Mouse (Mus musculus): ENCODE data around the gene Ptp4a2.
A peak's percentile ranks its signal among the peaks of the same experiment; 100 is the strongest.
"Not testable (repeated sequence)": the region's sequence is repeated elsewhere in the genome, so short reads cannot be mapped to it uniquely, and the experiment has no call there.

Gene Ptp4a2

DNA sequence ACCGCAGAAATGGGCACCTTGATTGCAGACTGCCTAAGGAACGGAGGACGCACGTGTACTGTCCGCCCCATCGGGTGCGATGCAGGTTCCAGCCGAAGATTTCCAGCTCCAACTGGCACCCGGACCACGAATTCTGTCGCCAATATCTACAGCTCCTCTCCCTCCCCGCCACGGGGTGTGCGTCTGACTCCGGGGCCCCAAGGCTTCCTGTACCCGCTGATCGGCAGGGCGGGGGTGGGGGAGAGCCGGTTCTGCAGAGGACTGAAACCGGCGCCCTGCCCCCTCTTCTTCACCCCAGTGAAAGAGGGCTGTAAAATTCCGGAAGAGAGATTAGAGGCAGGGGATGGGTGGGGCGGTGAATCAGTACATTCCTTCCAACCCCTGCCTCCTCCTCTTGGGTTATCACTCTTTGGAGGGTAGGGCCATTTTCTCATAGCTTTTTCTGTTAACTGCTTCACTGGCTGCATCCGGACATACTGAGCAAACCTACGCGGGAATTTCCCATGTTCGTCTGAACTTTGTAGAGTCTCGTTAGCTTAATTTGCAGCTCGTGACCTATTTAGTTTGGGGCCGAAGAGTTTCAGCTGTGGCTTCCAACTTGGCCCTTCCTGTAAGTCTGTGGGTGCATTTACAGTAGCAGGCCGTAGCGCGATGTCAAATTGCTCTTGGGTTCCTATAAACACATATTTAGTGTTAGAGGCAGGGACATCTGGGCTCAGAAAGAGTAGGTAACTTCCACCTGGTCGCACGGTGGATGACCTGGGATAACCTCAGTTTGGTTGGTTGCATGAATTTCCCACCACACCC lies at the start of gene Ptp4a2:
TSS of gene Ptp4a2 (plus strand) at position 422 of the 807 bp plus-strand sequence.
- peak; percentile 95 for DNase-seq (ENCODE audit: low read depth, low spot score)

DNA sequence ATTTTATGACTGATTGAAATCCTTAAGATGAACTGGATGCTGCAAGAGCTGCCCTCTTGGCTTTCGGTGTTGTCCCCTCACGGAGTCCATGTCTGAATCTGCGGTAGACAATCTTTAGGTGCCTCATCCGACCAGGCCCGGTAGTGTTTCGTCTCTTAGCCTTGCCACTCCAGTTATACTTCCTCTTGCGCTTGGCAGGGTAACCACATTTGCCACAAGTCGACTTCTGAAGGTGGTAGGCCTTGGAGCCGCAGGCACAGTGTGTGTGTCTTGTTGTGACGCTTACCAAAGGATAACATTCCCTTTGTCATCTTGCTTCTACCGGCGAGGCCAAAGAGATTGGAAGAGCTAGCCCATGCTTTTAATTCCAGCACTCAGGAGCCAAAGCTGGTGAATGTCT lies 49.4 kb upstream of the Ptp4a2 start:
- peak; percentile 84 for DNase-seq (ENCODE audit: low read depth, low spot score)

DNA sequence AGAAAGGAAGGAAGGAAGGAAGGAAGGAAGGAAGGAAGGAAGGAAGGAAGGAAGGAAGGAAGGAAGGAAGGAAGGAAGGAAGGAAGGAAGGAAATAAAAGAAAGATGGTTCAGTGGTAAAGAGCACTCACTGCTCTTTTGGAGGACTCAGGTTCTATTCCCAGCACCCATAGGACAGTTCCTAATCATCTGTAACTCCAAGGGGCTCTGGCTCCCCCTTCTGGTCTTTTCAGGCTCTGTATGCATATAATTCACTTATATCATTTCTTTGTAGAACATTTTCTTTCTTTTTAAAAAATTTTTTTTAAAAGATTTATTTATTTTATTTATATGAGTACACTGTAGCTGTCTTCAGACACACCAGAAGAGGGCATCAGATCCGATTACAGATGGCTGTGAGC lies 48.5 kb upstream of the Ptp4a2 start:
- peak; percentile 55 for DNase-seq (ENCODE audit: low read depth, low spot score)

DNA sequence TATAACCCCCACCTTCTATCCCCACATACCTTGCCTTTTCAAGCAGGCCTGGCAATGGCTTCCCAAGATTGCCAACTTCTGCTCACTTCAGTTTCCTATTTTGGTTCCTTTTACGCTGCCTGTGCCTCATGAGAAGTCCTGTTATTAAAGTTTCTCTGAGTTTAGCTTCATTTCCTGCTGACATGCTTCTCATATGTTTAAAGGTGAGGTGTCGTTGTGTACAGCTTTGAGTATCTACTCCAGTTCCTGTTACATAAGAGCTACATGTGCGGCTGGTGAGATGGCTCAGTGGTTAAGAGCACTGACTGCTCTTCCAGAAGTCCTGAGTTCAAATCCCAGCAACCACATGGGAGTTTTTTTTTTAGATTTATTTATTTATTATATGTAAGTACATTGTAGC lies 45.7 kb upstream of the Ptp4a2 start:
- DNase-seq (ENCODE audit: low read depth, low spot score) = peak; percentile 62

DNA sequence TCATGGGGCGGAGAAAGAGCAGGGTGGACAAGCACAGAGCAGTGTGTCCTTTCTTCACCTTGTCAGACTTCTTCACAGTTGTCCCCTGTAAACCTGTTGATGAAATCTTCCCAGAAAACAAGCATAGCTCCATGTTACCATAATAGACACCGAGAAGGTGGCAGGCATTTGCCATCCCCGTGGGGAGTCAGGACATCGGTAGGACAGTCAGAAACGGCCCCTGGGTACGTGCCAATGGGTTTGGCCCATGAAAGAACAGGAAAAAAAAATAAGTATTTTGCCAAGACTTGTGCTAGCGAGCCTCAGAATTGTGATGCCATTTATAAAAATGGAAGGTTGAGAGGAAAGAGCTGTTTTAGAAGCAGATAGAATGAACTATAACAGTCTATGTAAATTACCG lies 43.2 kb upstream of the Ptp4a2 start:
- DNase-seq (ENCODE audit: low read depth, low spot score) = no peak

DNA sequence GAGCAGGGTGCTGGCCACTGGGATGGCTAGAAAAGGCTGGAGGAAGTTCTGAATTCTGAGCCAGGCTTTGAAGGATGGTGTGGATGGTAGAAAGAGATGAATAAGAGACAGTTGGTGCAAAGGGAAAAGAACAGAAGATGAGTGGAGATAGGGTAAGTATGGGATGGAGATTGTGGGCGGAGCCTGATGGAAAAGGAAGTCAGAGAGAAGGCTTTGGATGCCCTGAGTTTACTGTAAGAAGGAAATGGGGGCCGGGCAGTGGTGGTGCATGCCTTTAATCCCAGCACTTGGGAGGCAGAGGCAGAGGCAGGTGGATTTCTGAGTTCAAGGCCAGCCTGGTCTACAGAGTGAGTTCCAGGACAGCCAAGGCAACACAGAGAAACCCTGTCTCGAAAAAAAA lies 42.3 kb upstream of the Ptp4a2 start:
- not testable (repeated sequence) for DNase-seq (ENCODE audit: low read depth, low spot score)

DNA sequence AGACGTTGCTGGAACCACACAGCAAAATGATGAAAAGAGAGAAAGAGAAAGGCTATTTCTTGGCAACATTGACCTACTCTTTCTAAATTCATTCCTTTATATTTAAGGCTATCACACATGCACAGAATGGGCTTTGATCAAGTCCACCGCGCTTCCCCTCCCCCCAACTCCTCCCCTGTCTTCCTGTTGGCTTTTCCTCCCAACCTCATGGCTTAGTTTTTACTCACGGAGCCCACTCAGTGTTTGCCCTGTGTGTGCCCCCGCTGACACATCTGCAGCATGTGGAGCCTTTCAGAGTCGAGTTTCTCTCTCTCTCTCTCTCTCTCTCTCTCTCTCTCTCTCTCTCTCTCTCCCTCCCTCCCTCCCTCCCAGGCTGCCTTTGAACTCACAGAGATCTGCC lies 40.4 kb upstream of the Ptp4a2 start:
- no peak for DNase-seq (ENCODE audit: low read depth, low spot score)

DNA sequence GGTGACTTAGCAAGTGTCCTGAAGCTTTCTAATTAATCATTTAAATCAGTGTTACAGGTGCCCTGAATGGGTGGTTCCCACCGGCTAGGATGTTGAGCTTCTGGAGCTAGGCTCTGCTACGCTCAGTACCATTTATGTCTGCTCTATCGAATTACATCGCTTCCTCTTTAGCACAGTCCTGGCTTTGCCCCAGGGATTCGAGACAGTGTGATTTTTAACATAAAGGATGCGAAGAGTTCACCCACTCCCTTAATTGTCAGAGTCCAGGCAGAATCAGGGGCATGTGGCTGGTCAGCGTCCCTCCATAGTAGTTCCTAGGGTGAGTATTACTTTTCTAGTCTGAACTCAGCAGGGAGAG lies 39.7 kb upstream of the Ptp4a2 start:
- DNase-seq (ENCODE audit: low read depth, low spot score) = no peak

DNA sequence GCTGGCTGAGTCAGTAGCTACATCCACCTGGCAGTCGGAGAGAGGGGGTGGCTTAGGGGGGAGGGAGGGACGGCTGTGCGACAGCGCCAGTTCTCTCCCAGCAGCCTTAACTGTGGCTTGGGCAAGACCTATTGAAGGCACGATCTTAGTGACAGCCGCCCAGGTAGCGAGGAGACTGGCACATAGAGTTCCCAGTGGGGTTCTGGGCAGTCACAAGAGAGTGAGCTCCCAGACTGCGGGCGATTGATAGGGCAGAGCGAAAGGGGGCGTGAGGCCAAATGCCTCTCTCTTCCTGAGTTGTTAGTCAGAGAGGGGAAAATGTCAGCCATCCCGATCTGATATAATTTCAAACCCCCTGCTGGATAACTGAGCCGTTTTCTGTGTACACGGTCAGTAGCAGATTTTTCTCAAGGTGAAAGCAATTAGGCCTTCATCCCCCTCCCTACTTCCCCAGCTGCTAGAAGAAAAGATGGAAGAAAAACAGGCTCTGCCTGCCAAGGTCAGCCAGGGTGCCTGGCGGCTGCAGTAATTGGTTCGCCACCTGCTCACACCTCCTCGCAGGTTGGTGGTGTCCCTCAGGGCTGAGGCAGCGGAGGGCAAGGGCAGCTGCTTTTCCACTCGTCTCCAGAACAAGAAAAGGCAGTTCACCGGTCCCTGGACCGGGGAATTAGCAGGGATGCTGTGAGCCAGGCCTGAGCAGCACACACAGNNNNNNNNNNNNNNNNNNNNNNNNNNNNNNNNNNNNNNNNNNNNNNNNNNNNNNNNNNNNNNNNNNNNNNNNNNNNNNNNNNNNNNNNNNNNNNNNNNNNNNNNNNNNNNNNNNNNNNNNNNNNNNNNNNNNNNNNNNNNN lies 39.1 kb upstream of the Ptp4a2 start:
- peak; percentile 62 for DNase-seq (ENCODE audit: low read depth, low spot score)

DNA sequence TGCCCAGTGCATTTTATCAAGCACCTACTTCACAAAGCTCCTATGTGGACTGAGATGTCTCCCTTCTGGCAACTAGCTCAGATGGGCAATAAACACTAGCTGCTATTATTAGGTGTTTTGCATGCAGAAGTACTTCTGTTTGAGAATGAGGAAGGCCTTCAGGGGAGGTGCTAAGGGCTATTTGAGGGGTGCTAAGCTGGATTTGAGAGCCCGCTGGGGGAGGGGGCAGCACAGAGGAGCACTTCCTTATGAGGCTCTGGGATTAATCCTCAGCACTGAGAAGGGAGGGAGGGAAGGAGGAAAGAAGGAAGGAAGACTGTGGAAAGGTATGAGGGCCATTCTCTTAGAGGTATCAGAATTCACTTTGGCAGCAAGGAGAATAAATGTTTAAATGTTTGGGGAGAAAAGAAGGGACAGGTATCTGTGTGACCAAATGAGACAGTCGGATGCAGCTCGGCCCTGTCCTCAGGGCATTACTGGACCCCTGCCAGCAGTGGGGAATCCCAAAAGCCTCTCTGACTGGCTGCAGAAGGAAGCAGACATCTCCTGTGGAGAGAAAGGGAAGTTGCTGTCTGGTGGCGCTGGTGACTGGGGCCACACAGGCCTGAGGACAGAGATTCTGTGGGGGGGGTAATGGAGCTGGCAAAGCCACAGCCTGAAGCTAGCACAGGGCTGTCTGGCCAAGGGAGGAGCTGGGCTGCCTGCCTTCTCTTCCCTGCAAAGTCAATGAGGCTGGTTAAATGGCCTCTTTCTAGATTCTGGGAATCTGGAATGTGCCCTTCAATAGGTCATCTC lies 28.9 kb upstream of the Ptp4a2 start:
- no peak for DNase-seq (ENCODE audit: low read depth, low spot score)

DNA sequence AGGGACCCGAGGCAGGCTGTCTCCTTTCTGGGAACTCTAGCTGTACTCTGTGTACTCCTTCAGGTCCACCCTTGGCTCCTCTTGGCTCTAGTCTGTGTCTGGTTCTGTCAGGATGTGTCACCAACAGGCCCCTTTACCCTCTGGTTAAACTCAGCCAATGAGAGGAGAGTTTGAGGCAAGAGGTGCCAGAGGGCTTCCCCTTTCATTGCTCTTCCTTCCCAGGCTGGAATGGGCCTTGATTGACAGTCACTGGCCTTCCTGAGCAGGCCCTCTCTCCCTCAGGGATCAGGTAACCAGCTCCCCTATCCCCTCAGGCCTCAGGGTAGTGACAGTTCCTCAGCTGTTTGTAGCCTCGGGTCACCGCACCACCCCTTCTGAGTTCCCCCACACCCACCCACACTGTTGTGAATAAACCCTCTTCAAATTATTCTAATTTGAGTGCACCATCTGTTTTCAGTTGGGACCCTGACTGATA lies 28.1 kb upstream of the Ptp4a2 start:
- DNase-seq (ENCODE audit: low read depth, low spot score) = no peak

DNA sequence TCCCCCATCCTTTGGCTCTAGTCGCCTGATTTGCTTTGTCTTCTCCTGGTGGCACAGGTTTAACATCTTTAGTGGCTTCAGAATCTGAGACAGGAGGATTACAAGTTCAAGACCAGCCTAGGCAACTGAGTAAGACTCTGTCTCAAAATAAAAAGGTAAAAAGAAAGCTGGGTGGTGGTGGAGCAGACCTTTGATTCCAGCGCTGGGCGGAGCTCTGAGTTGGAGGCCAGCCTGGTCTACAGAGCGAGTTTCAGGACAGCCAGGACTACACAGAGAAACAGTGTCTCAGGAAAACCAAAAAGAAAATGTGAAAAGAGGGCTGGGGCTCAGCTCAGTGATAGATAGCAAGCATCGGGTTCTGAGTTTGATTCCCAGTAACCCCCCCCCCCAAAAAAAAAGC lies 27.5 kb upstream of the Ptp4a2 start:
- no peak for DNase-seq (ENCODE audit: low read depth, low spot score)

DNA sequence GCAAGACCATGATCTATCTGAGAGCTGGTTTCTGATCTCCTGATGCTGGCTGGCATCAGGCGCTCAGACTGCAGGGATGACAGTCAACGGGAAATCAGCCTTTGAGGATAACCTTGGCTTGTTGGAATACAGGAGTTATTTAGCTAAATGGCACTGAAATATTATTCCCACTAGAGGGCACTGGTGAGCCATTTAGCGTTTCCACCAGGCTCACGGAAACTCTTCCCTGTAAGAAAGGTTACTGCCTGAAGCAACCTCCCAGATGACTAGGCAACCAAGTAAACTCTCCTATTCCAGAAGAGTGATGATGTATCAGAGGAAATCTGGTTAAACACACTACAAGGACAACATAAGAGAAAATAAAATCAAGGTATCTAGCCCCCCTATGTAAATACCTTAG lies 25.8 kb upstream of the Ptp4a2 start:
- peak; percentile 92 for DNase-seq (ENCODE audit: low read depth, low spot score)

DNA sequence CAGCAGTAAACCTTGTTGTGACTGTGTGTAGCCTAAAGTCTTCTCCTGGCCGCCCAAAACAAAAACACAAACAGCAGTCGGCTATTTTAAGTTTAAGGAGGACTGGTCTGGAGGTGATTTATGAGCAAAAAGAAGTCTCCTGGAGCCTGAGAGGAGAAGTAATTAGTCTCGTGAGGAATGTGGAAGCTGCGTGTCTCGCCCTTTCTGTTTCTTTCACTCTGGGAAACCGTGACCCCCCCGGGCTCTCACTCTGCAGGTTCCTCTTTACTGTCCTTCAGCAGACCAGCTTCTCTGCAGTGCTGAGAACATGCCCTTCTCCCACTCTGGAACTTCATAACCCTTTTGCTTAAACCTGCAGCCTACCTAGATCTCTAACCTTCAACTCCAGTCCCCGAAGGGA lies 22.3 kb upstream of the Ptp4a2 start:
- DNase-seq (ENCODE audit: low read depth, low spot score) = no peak

DNA sequence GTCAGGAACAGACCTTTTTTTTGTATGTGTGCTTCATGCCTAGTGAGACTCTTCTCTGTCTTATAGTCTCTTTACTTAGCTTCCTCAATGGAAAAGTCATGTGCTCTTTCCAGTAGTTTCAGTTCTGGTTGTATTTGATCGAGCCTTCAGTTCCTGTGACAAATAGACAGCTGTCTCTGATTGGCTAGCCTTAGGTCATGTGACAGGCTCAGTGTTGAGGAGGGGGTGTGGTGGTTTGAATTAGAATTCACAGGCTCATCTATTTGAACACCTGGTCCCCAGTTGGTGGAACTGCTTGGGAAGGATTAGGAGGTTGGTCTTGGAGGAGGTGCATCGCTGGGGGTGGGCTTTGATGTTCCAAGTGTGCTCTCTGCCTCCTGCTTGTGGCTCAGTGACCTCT lies 21.4 kb upstream of the Ptp4a2 start:
- DNase-seq (ENCODE audit: low read depth, low spot score) = no peak

DNA sequence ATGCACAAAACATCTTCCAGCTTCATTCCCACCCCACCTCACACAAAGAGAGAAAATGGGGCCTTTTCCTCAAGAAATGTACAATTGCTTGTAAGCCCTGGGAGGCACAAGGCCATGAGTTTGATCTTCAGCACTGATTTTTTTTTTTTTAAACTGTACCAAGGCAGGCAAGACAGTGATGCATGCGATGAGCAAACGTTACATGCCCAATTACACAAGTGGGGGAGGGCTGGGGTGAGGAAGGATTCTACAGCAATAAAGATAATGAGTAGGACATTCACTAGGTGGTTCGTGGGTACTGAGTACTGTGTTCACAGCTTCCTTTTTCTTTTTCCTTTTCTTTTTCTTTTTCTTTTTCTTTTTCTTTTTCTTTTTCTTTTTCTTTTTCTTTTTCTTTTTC lies 20.5 kb upstream of the Ptp4a2 start:
- DNase-seq (ENCODE audit: low read depth, low spot score) = no peak

DNA sequence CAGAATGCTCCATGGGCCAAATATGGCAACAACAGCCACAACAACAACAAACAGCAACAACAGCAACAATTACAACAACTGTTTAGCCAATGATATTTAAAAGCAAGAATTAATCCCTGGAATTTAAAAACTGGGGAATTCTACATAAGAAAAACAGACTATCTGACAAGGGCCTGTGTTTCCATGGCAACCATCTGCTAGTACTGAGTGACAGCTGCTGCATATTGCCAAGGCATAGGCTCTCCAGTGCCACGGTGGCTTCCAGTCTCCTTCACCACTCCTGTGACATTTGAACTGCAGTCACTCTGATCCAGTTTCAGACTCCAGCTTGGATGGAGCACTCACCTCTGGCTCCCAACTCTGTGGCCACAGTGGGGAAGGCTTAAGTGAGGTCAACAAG lies 19.6 kb upstream of the Ptp4a2 start:
- DNase-seq (ENCODE audit: low read depth, low spot score) = peak; percentile 38

DNA sequence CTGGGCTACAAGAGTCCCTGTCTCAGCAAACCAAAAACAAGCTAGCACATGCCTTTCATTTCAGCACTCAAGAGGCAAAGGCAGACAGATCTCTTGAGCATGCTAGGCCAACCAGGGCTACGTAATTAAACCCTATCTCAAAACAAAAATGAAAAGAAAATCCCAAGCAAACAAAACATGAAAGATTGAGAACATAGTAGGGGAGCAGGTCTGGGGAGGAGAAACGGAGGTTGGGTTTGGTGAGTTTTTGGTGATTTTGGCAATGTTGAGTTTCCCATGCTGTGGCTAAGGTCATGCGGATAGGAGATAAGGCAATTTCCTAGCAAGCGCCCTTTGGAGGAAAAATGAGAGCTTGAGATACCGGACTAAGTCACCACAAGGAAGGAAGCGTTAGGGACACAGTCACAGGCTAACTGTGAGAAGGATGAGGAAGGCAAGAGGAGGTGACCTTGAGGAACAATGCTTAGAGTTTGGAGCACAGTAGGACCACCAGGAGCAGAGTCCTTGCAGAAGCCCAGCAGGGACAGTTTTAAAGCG lies 18.3 kb upstream of the Ptp4a2 start:
- no peak for DNase-seq (ENCODE audit: low read depth, low spot score)

DNA sequence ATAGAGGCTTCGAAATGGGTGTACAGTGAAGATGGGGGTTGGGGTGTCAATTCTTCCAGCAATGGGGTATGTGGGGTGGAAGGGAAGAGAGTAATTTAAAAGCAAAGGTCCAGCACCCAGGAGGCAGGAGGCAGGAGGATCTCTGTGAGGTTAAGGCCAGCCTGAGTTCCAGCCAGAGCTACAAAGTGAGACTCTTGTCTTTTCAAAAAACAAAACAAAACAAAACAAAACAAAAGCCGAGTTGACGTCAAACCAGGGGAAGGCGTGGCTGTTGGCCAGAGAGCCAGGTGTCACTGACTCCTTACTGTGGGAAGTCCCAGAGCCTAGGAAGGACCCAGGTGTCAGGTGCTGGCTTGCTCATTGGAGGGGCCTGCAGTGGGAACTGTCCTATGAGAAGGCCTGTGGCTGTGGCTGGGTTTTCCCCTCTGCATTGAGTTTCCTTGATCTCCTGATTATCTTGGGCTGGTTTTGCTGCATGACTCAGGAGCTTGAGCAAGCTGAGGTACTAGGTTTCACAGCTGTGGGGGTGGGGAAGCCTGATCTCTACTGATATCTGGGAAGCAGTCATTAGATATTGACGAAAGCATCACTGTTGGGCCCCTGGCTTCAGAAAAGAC lies 17.2 kb upstream of the Ptp4a2 start:
- DNase-seq (ENCODE audit: low read depth, low spot score) = peak; percentile 95

DNA sequence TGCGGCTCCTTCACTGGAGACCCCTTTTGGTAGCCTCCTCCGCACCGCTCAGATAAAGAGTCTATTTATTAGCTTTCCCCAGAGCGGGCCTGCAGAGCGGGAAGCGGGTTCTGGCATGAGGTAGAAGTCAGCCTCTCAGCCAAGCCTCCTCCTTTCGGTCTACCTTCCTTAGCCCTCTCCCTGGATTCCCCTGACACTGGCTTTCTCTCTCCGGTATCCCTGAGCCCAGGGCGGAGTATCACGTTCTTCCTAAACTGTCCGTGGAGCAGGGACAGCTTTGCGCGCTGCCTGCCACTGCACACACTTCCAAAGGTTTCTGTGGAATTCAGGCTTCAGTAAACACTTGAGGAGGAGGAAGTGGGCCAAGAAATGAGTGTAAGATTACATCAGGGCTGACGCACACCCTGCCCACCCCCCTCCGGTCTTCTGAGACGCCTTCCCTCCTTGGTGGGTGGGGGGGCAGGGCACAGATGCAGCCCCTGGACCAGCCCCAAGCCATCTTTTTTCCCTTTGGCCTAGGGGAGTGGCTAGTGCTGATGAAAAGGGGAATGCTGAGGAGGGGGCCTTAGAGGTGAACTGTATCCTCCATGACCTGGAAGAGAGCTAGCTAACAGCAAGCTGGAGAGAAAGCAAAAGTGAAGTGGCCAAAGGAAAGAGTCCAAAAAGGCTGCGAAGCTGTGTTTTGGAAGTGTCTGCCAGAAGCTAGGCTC lies 15.7 kb upstream of the Ptp4a2 start:
- DNase-seq (ENCODE audit: low read depth, low spot score) = no peak

DNA sequence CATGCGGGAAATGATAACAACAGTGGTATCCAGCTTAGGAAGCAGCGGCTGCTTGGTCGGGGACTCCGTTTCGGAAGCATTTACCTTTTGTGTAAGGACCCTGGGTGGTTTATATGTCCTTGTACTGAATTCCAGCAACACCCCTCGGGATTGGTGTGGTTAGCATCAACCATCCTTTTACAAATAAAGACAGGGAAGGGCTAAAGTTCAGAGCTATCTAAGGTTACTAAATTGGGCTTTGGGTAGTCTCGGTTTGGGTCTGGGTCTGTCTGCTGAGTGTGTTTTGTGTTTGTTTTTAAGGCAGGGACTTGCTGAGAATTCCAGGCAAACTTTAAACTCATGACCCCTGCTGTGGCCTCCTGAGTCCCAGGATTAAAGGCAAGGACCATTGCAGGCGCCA lies 15.2 kb upstream of the Ptp4a2 start:
- DNase-seq (ENCODE audit: low read depth, low spot score) = no peak

All from CD4-positive, CD25-positive, alpha-beta regulatory T cell, adult 2 months (primary cell).